Mouse (Mus musculus) stomach, postnatal 0 days (tissue): ENCODE data around the gene Zcrb1. TPM values are rescaled to one million over a fixed set of nuclear protein-coding genes. Genes with fewer than 3 reads are reported as not detected.

Experiments
- ATAC-seq: fragments of 200-750 bp; cut with Nextera tagmentation; 2 replicates; pipeline ENCODE4 v1.8.0; 2017; ENCODE audit not compliant: low FRiP score, low TSS enrichment
- DNase-seq: peaks from one replicate; pipeline ENCODE4 v3.0.0-alpha.2; 2016; ENCODE audit warnings: low spot score
- H3K27ac ChIP-seq: fragments of 300-500 bp; sonication (generic); replicated peaks from 2 replicates; pipeline ENCODE4 v1.5.1; 2014; ENCODE audit warnings: mild to moderate bottlenecking, control low read depth
- H3K27me3 ChIP-seq: fragments of 300-500 bp; sonication (generic); 2 replicates; pipeline ENCODE4 v1.6.1; 2014; ENCODE audit warnings: low read length; ENCODE audit not compliant: control insufficient read depth, insufficient read depth
- H3K36me3 ChIP-seq: fragments of 300-500 bp; sonication (generic); 2 replicates; pipeline ENCODE4 v1.6.1; 2014; ENCODE audit warnings: low read length, mixed read lengths; ENCODE audit not compliant: control insufficient read depth, insufficient read depth
- H3K4me1 ChIP-seq: fragments of 300-500 bp; sonication (generic); replicated peaks from 2 replicates; pipeline ENCODE4 v1.6.1; 2014; ENCODE audit warnings: antibody characterized with exemption; ENCODE audit not compliant: control insufficient read depth, insufficient read depth
- H3K4me2 ChIP-seq: fragments of 300-500 bp; sonication (generic); replicated peaks from 2 replicates; pipeline ENCODE4 v1.6.1; 2014; ENCODE audit warnings: low read depth, mild to moderate bottlenecking, control low read depth, moderate library complexity
- H3K4me3 ChIP-seq: fragments of 300-500 bp; sonication (generic); 2 replicates; pipeline ENCODE4 v1.5.1; 2014; ENCODE audit warnings: low read depth, low read length, control low read depth
- H3K9ac ChIP-seq: fragments of 300-500 bp; sonication (generic); 2 replicates; pipeline ENCODE4 v1.6.1; 2014; ENCODE audit warnings: mild to moderate bottlenecking, low read length, control low read depth, mixed read lengths
- H3K9me3 ChIP-seq: fragments of 300-500 bp; sonication (generic); 2 replicates; pipeline ENCODE4 v1.6.1; 2016; ENCODE audit warnings: low read length; ENCODE audit not compliant: control insufficient read depth
- CTCF ChIP-seq: IDR thresholded peaks from 2 replicates; pipeline ENCODE4 v1.5.1; 2016; ENCODE audit warnings: antibody characterized with exemption, low read depth, mild to moderate bottlenecking, moderate library complexity
- EP300 ChIP-seq: optimal IDR thresholded peaks from 2 replicates; pipeline ENCODE3; 2016; ENCODE audit warnings: antibody characterized with exemption
- WGBS: fragments of 180-500 bp; shearing (Covaris S2); extraction: QIAGEN DNeasy Blood & Tissue Kit; methylation state at CpG from one replicate; pipeline ENCODE4 v1.1.7; 2014; 5-methylcytosine and 5-hydroxymethylcytosine counted together
- polyA plus RNA-seq: library from polyadenylated mRNA; unstranded; fragments of >200 nt; fragmentation: Nextera tagmentation; extraction: Ambion mirVana; gene quantifications from 2 replicates; pipeline ENCODE4 v1.2.1, GENCODE M21; 2015

Gene Zcrb1
- polyA plus RNA-seq, 1 experiment from 2014 or later, result 90.7 TPM

DNA sequence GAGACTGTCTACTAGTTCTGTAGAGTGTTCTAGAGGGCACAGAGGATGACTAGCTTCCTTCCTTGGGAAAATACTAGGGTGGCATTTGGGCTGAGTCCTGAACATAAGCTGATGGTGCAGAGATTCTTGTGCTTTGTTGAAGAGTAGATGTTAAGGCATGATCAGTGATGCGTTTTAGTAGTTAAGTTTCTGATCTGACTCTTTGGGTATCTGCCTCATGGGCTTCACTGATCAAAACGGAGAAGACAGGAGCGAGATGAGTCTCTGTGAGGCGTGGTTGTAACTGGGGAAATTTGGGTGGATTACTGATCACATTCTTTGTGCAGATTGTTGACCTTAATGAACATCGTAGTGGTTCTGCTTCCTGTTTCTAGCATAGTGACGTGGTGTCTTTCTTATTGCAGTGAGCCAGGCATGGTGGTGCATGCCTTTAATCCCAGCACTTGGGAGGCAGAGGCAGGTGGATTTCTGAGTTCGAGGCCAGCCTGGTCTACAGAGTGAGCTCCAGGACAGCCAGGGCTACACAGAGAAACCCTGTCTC is 7.4 kb upstream of the Zcrb1 start:
- Histone ChIP-seq H3K9ac (no peak overlapping the region), H3K27me3 (no peaks in the 10 kb centered on the region), H3K36me3 (no peaks in the 10 kb centered on the region), H3K4me3 (no peak overlapping the region), H3K4me1 (no peaks in the 10 kb centered on the region), H3K4me2 (no peak overlapping the region), H3K27ac (no peak overlapping the region), H3K9me3 (no peaks in the 10 kb centered on the region)
- 85% methylated on average over 7 of the region's 7 CpGs for WGBS
- ATAC-seq (no peak), DNase-seq (no peak)
- TF ChIP-seq EP300, result no peak
- no peak for TF ChIP-seq CTCF

DNA sequence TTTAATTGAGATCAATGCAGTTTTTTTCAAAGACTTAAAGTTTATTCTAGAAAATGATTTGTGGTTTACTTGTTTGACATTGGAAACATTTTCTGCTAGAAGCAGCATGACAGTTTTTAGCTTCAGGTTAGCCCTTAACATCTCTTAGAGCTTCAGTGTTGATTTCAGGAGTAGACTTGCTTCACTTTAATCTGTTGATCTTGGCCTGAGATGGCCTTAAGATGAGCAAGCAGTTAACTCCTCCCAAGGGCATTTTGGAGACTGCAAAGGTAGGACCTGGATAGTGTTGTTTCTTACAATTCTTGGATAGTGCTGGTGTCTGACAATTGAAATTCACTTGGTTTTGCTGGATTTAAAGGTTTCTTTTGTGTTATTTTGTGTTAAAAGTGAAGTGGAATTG is 6.7 kb upstream of the Zcrb1 start:
- Histone ChIP-seq H3K9me3 (no peaks in the 10 kb centered on the region), H3K4me1 (no peaks in the 10 kb centered on the region), H3K27ac (no peak overlapping the region), H3K4me3 (no peak overlapping the region), H3K36me3 (no peaks in the 10 kb centered on the region), H3K9ac (no peak overlapping the region), H3K27me3 (no peaks in the 10 kb centered on the region), H3K4me2 (no peak overlapping the region)
- DNase-seq, result no peak
- TF ChIP-seq EP300 (no peak), CTCF (no peak)
- no peak for ATAC-seq

DNA sequence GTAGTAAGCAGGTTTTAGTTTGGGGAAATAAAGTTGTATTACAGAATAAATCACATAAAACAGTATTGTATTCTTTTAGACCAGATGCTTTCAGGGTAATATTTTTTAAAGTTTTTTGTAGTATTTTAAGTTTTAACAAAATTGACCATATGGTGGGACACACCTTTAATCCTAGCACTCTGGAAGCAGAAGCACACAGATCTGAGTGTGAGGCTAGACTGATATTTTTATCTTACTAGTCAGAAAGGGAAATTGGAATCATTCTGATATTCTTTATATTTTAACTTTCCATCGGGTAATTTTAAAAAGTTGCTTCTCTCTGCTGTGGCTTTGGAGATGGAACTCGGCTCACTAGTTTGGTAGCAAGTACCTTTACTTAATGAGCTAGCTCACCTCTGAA is 4.6 kb upstream of the Zcrb1 start:
- H3K4me3 ChIP-seq, result no peak overlapping the region
- no peaks in the 10 kb centered on the region for H3K9me3 ChIP-seq
- WGBS, result 94% methylated on average over 2 of the region's 2 CpGs
- no peaks in the 10 kb centered on the region for H3K4me1 ChIP-seq
- no peak for DNase-seq
- no peaks in the 10 kb centered on the region for H3K36me3 ChIP-seq
- H3K27me3 ChIP-seq, result no peaks in the 10 kb centered on the region
- no peak for ATAC-seq
- TF ChIP-seq CTCF (no peak), EP300 (no peak)
- H3K27ac ChIP-seq, result no peak overlapping the region
- no peak overlapping the region for H3K9ac ChIP-seq
- no peak overlapping the region for H3K4me2 ChIP-seq

DNA sequence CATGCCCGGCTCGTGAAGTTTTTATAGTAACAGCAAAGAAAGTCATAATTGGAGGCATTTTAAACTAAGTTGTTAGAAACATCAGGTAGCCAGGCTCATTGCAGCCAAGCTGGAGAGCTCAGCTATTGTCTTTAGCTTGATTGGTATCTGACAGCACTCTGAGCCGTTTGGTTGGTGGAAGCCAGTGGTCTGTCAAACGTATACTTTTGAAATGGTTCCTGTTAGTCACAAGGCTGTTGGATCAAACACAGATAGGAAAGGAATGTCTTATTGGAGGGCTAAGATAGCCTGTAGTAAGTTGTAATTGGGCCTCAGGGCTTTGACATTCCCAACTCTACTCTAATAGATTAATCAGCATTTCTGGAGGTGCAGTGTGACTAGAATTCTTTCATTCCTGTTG is 3.3 kb upstream of the Zcrb1 start:
- Histone ChIP-seq H3K9ac (no peak overlapping the region), H3K9me3 (no peaks in the 10 kb centered on the region), H3K36me3 (no peaks in the 10 kb centered on the region), H3K4me3 (no peak overlapping the region), H3K4me1 (no peaks in the 10 kb centered on the region), H3K27me3 (no peaks in the 10 kb centered on the region), H3K4me2 (no peak overlapping the region), H3K27ac (no peak overlapping the region)
- no peak for TF ChIP-seq EP300
- TF ChIP-seq CTCF, result no peak
- no peak for DNase-seq
- WGBS, result 69% methylated on average over 4 of the region's 4 CpGs
- ATAC-seq, result no peak

DNA sequence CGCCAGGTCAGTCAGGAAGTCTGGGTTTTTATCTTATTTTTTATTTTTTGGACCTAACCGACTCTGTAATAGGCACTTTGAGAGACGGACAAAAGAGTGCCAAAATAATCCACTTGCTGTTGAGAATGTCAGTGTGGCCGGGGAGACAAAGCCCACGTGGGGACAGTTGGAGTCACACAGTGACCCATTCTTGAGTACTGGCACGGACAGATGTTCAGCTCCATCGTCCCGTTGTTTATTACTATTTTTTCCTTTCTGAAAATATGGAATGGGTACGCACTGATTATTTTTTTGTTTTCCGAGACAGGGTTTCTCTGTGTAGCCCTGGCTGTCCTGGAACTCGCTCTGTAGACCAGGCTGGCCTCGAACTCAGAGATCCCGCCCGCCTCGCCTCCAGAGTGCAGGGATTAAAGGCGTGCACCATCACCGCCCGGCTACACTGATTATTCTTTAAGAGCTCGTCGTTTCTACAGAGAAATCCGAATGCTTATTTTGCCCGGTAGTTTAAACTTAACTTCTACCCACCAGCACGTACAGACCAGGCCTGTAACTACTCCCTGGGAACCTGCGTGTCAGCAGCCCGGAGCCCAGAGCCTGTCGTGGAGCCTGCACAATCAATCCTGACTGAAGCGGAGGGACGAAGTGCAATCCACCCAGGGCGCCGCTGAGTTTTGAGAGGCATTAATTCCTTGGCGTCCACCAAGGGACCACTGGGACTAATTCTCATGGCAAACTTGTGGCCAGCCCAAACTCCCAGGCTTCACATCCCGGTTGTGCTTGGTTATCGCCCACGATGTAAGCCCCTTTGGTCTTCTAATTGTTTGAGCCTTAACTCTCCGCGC is 786 bp upstream of the Zcrb1 start:
- Histone ChIP-seq H3K4me3 (peak overlapping the region; percentile 98), H3K27me3 (no peaks in the 10 kb centered on the region), H3K9me3 (no peaks in the 10 kb centered on the region), H3K27ac (peak overlapping the region; percentile 88), H3K4me2 (peak overlapping the region; percentile 64), H3K4me1 (no peaks in the 10 kb centered on the region), H3K9ac (peak overlapping the region; percentile 98), H3K36me3 (no peaks in the 10 kb centered on the region)
- ATAC-seq (no peak), DNase-seq (peak; percentile 23)
- 3% methylated on average over 36 of the region's 36 CpGs for WGBS
- TF ChIP-seq EP300, result no peak
- TF ChIP-seq CTCF, result no peak

DNA sequence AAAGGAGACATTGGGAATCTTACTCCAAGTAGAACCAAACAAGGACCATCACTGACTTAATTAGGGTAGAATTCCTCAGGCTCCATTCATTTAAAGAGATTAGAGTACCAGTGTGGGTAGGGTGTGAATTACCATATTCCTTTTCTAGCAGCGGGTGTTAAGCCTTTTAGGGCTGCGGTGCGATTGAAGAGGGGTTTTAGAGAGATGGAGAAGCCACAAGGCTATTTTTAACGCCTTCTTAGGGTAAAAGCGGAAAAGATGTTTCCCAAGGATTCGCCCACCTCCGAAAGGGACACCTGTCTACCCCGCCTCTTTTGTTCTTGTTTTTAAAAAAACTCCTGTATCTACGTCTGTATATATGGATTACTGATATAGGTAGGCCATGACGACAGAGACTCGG is 865 bp downstream of the Zcrb1 start:
- WGBS, result 1% methylated on average over 11 of the region's 11 CpGs

More for the DNA sequence above, 865 bp downstream of the Zcrb1 start:
- Histone ChIP-seq H3K27ac (no peak overlapping the region), H3K4me3 (peak overlapping the region; percentile 98), H3K9ac (peak overlapping the region; percentile 98), H3K27me3 (no peaks in the 10 kb centered on the region), H3K4me1 (no peaks in the 10 kb centered on the region), H3K9me3 (no peaks in the 10 kb centered on the region), H3K36me3 (no peaks in the 10 kb centered on the region), H3K4me2 (peak overlapping the region; percentile 64)
- TF ChIP-seq EP300 (no peak), CTCF (no peak)
- DNase-seq (no peak), ATAC-seq (no peak)
